Comparison of ENCODE assay signal across 8 mouse cellular contexts in genomic region chr2:32175051-32175466, GRCm38 (mm10). TPM values are rescaled to one million over a fixed set of nuclear protein-coding genes. Genes with fewer than 3 reads are reported as not detected.
DNase-seq lines count a peak whose midpoint lies in the region; ATAC-seq and TF ChIP-seq lines count a peak whose summit lies in the region.

No protein-coding gene starts in this region.

- intact Hi-C loops in left cerebral cortex, adult 2 months (cut with DNase I): loop anchor here (2.0 kb wide), 1 partner anchor 24 kb away; the partner anchor contains the start of gene Prrc2b

- no peaks in the 10 kb centered on the region for H3K36me3 ChIP-seq in kidney, adult 2 months (ENCODE audit: control insufficient read depth, insufficient read depth, low read length)
- no peaks in the 10 kb centered on the region for H3K36me3 ChIP-seq in heart, embryonic 16.5 days (ENCODE audit: control insufficient read depth, insufficient read depth)
- H3K36me3 ChIP-seq in midbrain, embryonic 16.5 days (ENCODE audit: control insufficient read depth, insufficient read depth, low read length): no peaks in the 10 kb centered on the region

- DNase-seq in kidney, adult 2 months: peak; percentile 63
- no peak for DNase-seq in kidney, adult 8-10 months
- peak; percentile 54 to 65 for DNase-seq in left cerebral cortex, adult 2 months (ENCODE audit: extremely low spot score in 1 of 2, low spot score in 2 of 2)
- DNase-seq in thymus, postnatal 4 days: peak; percentile 69
- no peak for DNase-seq in testis, postnatal 10 days (ENCODE audit: low spot score)

- no peaks in the 10 kb centered on the region for H3K27me3 ChIP-seq in kidney, adult 2 months (replicated peaks; ENCODE audit: control insufficient read depth, insufficient read depth, low read length)
- H3K27me3 ChIP-seq in heart, embryonic 16.5 days (ENCODE audit: control insufficient read depth, insufficient read depth, low read length): no peaks in the 10 kb centered on the region
- H3K27me3 ChIP-seq in midbrain, embryonic 16.5 days (ENCODE audit: control insufficient read depth, insufficient read depth, low read depth, low read length): no peaks in the 10 kb centered on the region

- ATAC-seq in heart, embryonic 16.5 days (replicated peaks; ENCODE audit: extremely low read depth, insufficient read depth, low FRiP score): 0 out of 2 replicates have a peak, but pooled peaks have one; percentile 11
- ATAC-seq in midbrain, embryonic 16.5 days: peak; percentile 40; the same call in 1 of the 2 replicates

- peak overlapping the region; percentile 82 for H3K27ac ChIP-seq in kidney, adult 2 months (ENCODE audit: insufficient read depth, low read depth, low read length)
- peak overlapping the region; percentile 58 for H3K27ac ChIP-seq in cortical plate, adult 2 months (ENCODE audit: insufficient read depth, low read length)
- H3K27ac ChIP-seq in heart, embryonic 16.5 days (ENCODE audit: low read length): peak overlapping the region; percentile 96
- H3K27ac ChIP-seq in left cerebral cortex, adult 2 months: peak overlapping the region; percentile 84
- peak overlapping the region; percentile 82 for H3K27ac ChIP-seq in midbrain, embryonic 16.5 days (ENCODE audit: low read length)

- H3K4me2 ChIP-seq in heart, embryonic 16.5 days (ENCODE audit: low read depth, low read length): peak overlapping the region; percentile 61
- peak overlapping the region; percentile 24 for H3K4me2 ChIP-seq in midbrain, embryonic 16.5 days (ENCODE audit: low read length)

- no peak for TF ChIP-seq POLR2A in kidney, adult 2 months (IDR thresholded peaks at IDR 0.05; ENCODE audit: low read depth, low read length)
- no peak for TF ChIP-seq POLR2A in cortical plate, adult 2 months (IDR thresholded peaks at IDR 0.05; ENCODE audit: extremely low read depth, insufficient read depth, low read length)

- no peak for TF ChIP-seq CTCF in kidney, adult 2 months (conservative IDR thresholded peaks at IDR 0.05; ENCODE audit: insufficient read depth, insufficient read length, low read depth, low read length)
- no peak for TF ChIP-seq CTCF in cortical plate, adult 2 months (IDR thresholded peaks at IDR 0.05; ENCODE audit: extremely low read depth, insufficient read depth, low read length)
- TF ChIP-seq CTCF in left cerebral cortex, adult 2 months (IDR thresholded peaks at IDR 0.05): no peak

- 22% methylated on average over 7 of the region's 7 CpGs for WGBS in kidney, adult 2 months
- 19% methylated on average over 7 of the region's 7 CpGs for WGBS in heart, embryonic 16.5 days
- WGBS in midbrain, embryonic 16.5 days: 12% methylated on average over 7 of the region's 7 CpGs

- H3K4me3 ChIP-seq in kidney, adult 2 months (ENCODE audit: insufficient read depth, low read depth, low read length): no peak overlapping the region
- H3K4me3 ChIP-seq in cortical plate, adult 2 months (ENCODE audit: insufficient read depth, low read length): no peak overlapping the region
- peak overlapping the region; percentile 25 for H3K4me3 ChIP-seq in heart, embryonic 16.5 days (ENCODE audit: low read length)
- no peak overlapping the region for H3K4me3 ChIP-seq in left cerebral cortex, adult 2 months
- no peak overlapping the region for H3K4me3 ChIP-seq in midbrain, embryonic 16.5 days (ENCODE audit: low read depth, low read length)

- peak overlapping the region; percentile 72 for H3K9ac ChIP-seq in heart, embryonic 16.5 days (ENCODE audit: low read length)
- H3K9ac ChIP-seq in midbrain, embryonic 16.5 days (ENCODE audit: low read depth, low read length): peak overlapping the region; percentile 36

- H3K4me1 ChIP-seq in kidney, adult 2 months (ENCODE audit: control insufficient read depth, insufficient read depth, low read length): peaks cover 50% of the 10 kb centered on the region
- peaks cover 25% of the 10 kb centered on the region for H3K4me1 ChIP-seq in cortical plate, adult 2 months (ENCODE audit: control insufficient read depth, insufficient read depth, low read length)
- H3K4me1 ChIP-seq in heart, embryonic 16.5 days (ENCODE audit: control insufficient read depth, insufficient read depth, low read length): peaks cover 79% of the 10 kb centered on the region
- H3K4me1 ChIP-seq in midbrain, embryonic 16.5 days (ENCODE audit: control insufficient read depth, insufficient read depth, low read length): peaks cover 43% of the 10 kb centered on the region

- no peaks in the 10 kb centered on the region for H3K9me3 ChIP-seq in heart, embryonic 16.5 days (replicated peaks; ENCODE audit: control insufficient read depth, low read length)
- H3K9me3 ChIP-seq in midbrain, embryonic 16.5 days (replicated peaks; ENCODE audit: control insufficient read depth, low read length, poor library complexity, severe bottlenecking): no peaks in the 10 kb centered on the region

RNA-seq across cellular contexts. Expression of gene Prrc2b, which starts 24.2 kb away (rescaled TPM):
- 42.5 and 43.5 TPM in 2 replicates for polyA plus RNA-seq in kidney, adult 2 months (2012; rRNA removed)
- 97.6 and 99.1 TPM in 2 replicates for polyA plus RNA-seq in cortical plate, adult 2 months (2012; rRNA removed)
- polyA plus RNA-seq in heart, embryonic 16.5 days (2015; fragmentation: Nextera tagmentation; extraction: Ambion mirVana): 19.3 and 30.1 TPM in 2 replicates
- total RNA-seq in left cerebral cortex, adult 2 months (2021): 100 to 1,000 TPM; 268 to 280 TPM
- polyA plus RNA-seq in midbrain, embryonic 16.5 days (2015; fragmentation: Nextera tagmentation; extraction: Ambion mirVana): 69.8 and 77.9 TPM in 2 replicates

Comparison
In these comparisons a context has a peak if more than half of its experiments do, and no peak if none do; other contexts are left out.
1. DNase-seq: peak in kidney, adult 2 months (single experiment), left cerebral cortex, adult 2 months (2 of 2) and thymus, postnatal 4 days (single experiment); none in kidney, adult 8-10 months (0 of 2) and testis, postnatal 10 days (single experiment).
2. Peak in every context shown above with its lines, with median percentiles within 50 percentile points of each other: H3K27ac ChIP-seq.